Mouse (Mus musculus): Measurements from ENCODE around the gene Vamp2.

DNA sequence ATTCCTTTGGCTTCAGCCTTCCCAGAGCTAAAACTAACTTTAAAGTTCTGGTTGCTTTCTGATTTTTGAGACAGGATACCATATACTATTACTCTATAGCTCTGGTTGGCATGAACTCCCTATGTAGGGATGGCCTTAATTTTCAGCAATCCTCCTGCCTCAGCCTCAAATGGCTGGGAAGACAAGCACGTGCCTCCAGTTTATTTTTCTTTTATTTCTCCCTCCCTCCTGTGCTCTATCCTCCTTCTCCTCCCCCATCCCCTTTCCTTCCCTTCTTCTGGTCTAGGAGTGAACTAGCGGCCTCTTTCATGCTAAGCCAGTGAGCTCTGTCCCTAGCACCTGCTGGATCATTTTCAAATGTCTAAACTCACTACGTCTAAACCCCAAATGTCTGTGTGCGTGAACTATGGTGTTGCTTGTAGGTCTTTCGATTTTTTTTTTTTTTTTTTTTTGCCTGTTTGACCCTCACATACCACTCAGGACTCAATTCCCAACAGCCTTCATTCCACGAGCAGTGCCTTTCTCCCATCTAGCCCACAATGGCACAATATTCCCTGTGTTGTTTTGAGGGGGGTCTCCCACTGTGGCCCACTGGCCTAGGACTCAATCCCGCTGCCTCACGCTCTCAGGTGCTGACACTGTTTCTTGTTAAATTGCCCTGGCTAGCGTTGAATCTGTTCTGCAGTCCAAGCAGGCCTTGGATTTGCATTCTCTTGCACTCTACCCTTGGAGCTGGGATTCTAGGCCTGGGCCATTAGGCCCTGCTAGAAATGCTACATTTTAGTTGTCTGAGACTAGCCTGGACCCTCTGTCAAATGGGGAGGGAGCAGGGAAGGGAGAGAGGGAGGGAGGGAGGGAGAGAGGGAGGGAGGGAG lies 23.8 kb upstream of the Vamp2 start:
- no peak for TF ChIP-seq EP300 (optimal IDR thresholded peaks at IDR 0.05)
- no peak for TF ChIP-seq CTCF (IDR thresholded peaks at IDR 0.05; ENCODE audit: low read depth)

All from stomach, postnatal 0 days (tissue).